Mouse (Mus musculus) heart, postnatal 0 days (tissue): Measurements from ENCODE around the gene Cd200.
"Not testable (repeated sequence)": the region's sequence is repeated elsewhere in the genome, so short reads cannot be mapped to it uniquely, and the experiment has no call there.

Experiments
- CTCF ChIP-seq: IDR thresholded peaks from 2 replicates; pipeline ENCODE4 v1.5.1; 2016; ENCODE audit warnings: antibody characterized with exemption, control low read depth, low read depth
- EP300 ChIP-seq: IDR thresholded peaks from 2 replicates; pipeline ENCODE4 v1.6.1; 2016; ENCODE audit warnings: antibody characterized with exemption, low read depth

DNA sequence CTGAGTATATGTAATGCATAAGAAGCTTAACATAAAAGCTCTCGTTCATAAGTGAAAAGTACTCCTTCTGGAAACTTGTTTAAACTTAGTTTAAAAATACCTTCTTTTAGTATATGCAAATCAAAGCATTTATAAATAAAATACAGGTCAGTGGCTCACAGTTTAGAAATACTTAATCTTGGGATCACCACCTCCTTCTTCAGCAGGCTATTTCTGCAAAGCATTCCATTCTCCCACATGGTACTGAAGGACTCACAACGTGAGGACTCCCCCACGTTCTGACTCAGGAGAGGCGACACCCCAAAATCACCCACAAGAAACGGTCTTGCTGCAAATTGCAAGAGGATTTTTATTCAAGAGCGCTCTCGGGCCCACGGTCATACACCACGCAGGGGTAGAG lies 60.6 kb downstream of the Cd200 start:
- TF ChIP-seq CTCF, EP300: not testable (repeated sequence)
